ENCODE assay signal across 15 mouse cellular contexts in the genomic region with DNA sequence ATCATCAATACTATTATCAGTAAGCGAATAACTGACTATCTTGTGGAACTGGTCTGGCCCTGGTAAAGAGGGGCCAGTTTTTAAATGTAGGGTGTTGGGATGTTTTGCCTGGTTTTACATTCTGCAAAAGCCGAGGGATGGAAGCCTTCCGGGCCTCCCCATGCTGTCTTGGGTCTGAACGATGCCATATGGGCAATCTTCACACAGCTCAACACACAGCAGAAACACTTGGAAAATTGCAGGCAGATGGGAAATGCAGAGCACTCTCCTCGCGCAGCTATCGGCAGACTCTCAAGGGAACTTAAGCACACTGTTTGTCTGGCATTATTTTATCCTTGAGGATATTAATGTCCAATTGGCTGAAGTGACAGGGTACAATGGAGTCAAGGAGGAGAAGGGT.
A peak's percentile ranks its signal among the peaks of the same experiment; 100 is the strongest.
DNase-seq lines count a peak whose midpoint lies in the region; ATAC-seq and TF ChIP-seq lines count a peak whose summit lies in the region.
"Had no signal": no experiment of that assay in that cellular context is flagged by ENCODE, and none has a peak within 500 bp of the region (broad histone marks: within the 10 kb centered on the region; RNA-seq: fewer than 3 reads in every experiment).

No protein-coding gene starts in this region.

- intact Hi-C loops in left cerebral cortex, postnatal 14 days (cut with DNase I), result no loop called here
- intact Hi-C loops in left cerebral cortex, adult 2 months (cut with DNase I), result no loop called here

- H3K9ac ChIP-seq in forebrain, embryonic 13.5 days, result no peak overlapping the region
- no peak overlapping the region for H3K9ac ChIP-seq in embryonic facial prominence, embryonic 14.5 days (ENCODE audit: low read depth, low read length)
- H3K9ac ChIP-seq: heart, embryonic 13.5 days; intestine, embryonic 15.5 days; limb, embryonic 12.5 days had no signal

- ATAC-seq in forebrain, embryonic 13.5 days, result peak; percentile 58; the same call in 1 of the 2 replicates
- ATAC-seq in embryonic facial prominence, embryonic 14.5 days (ENCODE audit: low read depth), result no peak
- ATAC-seq: intestine, embryonic 15.5 days had no signal

- no peak overlapping the region for H3K27ac ChIP-seq in forebrain, embryonic 13.5 days
- no peak overlapping the region for H3K27ac ChIP-seq in forebrain, embryonic 10.5 days
- H3K27ac ChIP-seq in left cerebral cortex, adult 2 months, result no peak overlapping the region
- peak overlapping the region; percentile 39; the same call in 1 of the 2 replicates for H3K27ac ChIP-seq in embryonic facial prominence, embryonic 14.5 days (replicated peaks; ENCODE audit: low read depth, low read length)
- H3K27ac ChIP-seq: heart, embryonic 13.5 days; intestine, embryonic 15.5 days had no signal

- H3K36me3 ChIP-seq in forebrain, embryonic 13.5 days (ENCODE audit: poor library complexity, severe bottlenecking), result no peaks in the 10 kb centered on the region
- H3K36me3 ChIP-seq in forebrain, embryonic 10.5 days (replicated peaks), result no peaks in the 10 kb centered on the region
- no peaks in the 10 kb centered on the region for H3K36me3 ChIP-seq in embryonic facial prominence, embryonic 14.5 days (ENCODE audit: control insufficient read depth, insufficient read depth, low read length)
- H3K36me3 ChIP-seq: heart, embryonic 13.5 days; intestine, embryonic 15.5 days; limb, embryonic 12.5 days had no signal

- WGBS in forebrain, embryonic 13.5 days, result 92% methylated on average over 7 of the region's 7 CpGs
- WGBS in forebrain, embryonic 10.5 days, result 88% methylated on average over 7 of the region's 7 CpGs
- WGBS in embryonic facial prominence, embryonic 14.5 days, result 46% methylated on average over 7 of the region's 7 CpGs

- H3K4me2 ChIP-seq in forebrain, embryonic 13.5 days, result no peak overlapping the region
- H3K4me2 ChIP-seq in embryonic facial prominence, embryonic 14.5 days (ENCODE audit: low read depth, low read length), result no peak overlapping the region
- H3K4me2 ChIP-seq: heart, embryonic 13.5 days; intestine, embryonic 15.5 days; limb, embryonic 12.5 days had no signal

- H3K4me1 ChIP-seq in forebrain, embryonic 13.5 days, result no peaks in the 10 kb centered on the region
- no peaks in the 10 kb centered on the region; the same call in 1 of the 2 replicates for H3K4me1 ChIP-seq in forebrain, embryonic 10.5 days
- H3K4me1 ChIP-seq in embryonic facial prominence, embryonic 14.5 days (ENCODE audit: control insufficient read depth, insufficient read depth, low read length), result peaks cover 13% of the 10 kb centered on the region; the same call in 1 of the 2 replicates
- H3K4me1 ChIP-seq: intestine, embryonic 15.5 days had no signal

- no peak for TF ChIP-seq CTCF in left cerebral cortex, adult 2 months (IDR thresholded peaks at IDR 0.05)

- DNase-seq in forebrain, embryonic 10.5 days (ENCODE audit: extremely low spot score, low spot score), result no peak
- peak; percentile 27 to 28 for DNase-seq in left cerebral cortex, postnatal 14 days (ENCODE audit: low spot score in 2 of 2)
- no peak for DNase-seq in left cerebral cortex, adult 2 months (ENCODE audit: extremely low spot score in 1 of 2, low spot score in 2 of 2)
- no peak for DNase-seq in embryonic facial prominence, embryonic 14.5 days (ENCODE audit: low spot score)
- peak; percentile 13 for DNase-seq in right cerebral cortex, postnatal 25 days
- DNase-seq in retina, postnatal 1 day, result no peak
- DNase-seq in thymus, postnatal 25 days, result no peak
- DNase-seq: cerebellum, adult 11-12 months; gastrocnemius, postnatal 14 days; kidney, postnatal 14 days; lung, adult 2 months had no signal

- no peaks in the 10 kb centered on the region for H3K9me3 ChIP-seq in forebrain, embryonic 13.5 days (replicated peaks)
- no peaks in the 10 kb centered on the region for H3K9me3 ChIP-seq in forebrain, embryonic 10.5 days
- H3K9me3 ChIP-seq in embryonic facial prominence, embryonic 14.5 days (ENCODE audit: control insufficient read depth, low read length), result no peaks in the 10 kb centered on the region
- H3K9me3 ChIP-seq: heart, embryonic 13.5 days; intestine, embryonic 15.5 days; limb, embryonic 12.5 days had no signal

- H3K4me3 ChIP-seq in forebrain, embryonic 13.5 days, result no peak overlapping the region
- H3K4me3 ChIP-seq in forebrain, embryonic 10.5 days, result no peak overlapping the region
- no peak overlapping the region for H3K4me3 ChIP-seq in left cerebral cortex, adult 2 months
- no peak overlapping the region for H3K4me3 ChIP-seq in embryonic facial prominence, embryonic 14.5 days (ENCODE audit: low read depth, low read length)
- H3K4me3 ChIP-seq: heart, embryonic 13.5 days; intestine, embryonic 15.5 days; limb, embryonic 12.5 days had no signal

- H3K27me3 ChIP-seq in forebrain, embryonic 13.5 days, result no peaks in the 10 kb centered on the region
- H3K27me3 ChIP-seq in forebrain, embryonic 10.5 days (ENCODE audit: poor library complexity, severe bottlenecking), result 0 out of 2 replicates have a peak, but pooled peaks cover 2% of the 10 kb centered on the region
- no peaks in the 10 kb centered on the region for H3K27me3 ChIP-seq in embryonic facial prominence, embryonic 14.5 days (replicated peaks; ENCODE audit: control insufficient read depth, insufficient read depth, low read length)
- H3K27me3 ChIP-seq: intestine, embryonic 15.5 days; limb, embryonic 12.5 days had no signal

Comparison
In these comparisons a context has a peak if more than half of its experiments do, and no peak if none do; other contexts are left out.
1. DNase-seq: peak in left cerebral cortex, postnatal 14 days (2 of 2) and right cerebral cortex, postnatal 25 days (single experiment); none in forebrain, embryonic 10.5 days (single experiment), left cerebral cortex, adult 2 months (0 of 2), embryonic facial prominence, embryonic 14.5 days (single experiment), retina, postnatal 1 day (single experiment) and thymus, postnatal 25 days (single experiment).